Mouse (Mus musculus) small intestine, adult 2 months (tissue): ENCODE results near the gene 1700003E16Rik. TPM values are rescaled to one million over a fixed set of nuclear protein-coding genes. Genes with fewer than 3 reads are reported as not detected.

Experiments
- H3K27ac ChIP-seq: fragments of 200-500 bp; 2 replicates; pipeline ENCODE4 v1.5.1; 2012; ENCODE audit warnings: low read depth, low read length, control low read depth, inconsistent platforms; ENCODE audit not compliant: insufficient read depth
- H3K27me3 ChIP-seq: fragments of 200-500 bp; 2 replicates; pipeline ENCODE4 v1.6.1; 2012; ENCODE audit warnings: mild to moderate bottlenecking, moderate library complexity, low read length, inconsistent platforms; ENCODE audit not compliant: control insufficient read depth, insufficient read depth
- H3K36me3 ChIP-seq: fragments of 200-500 bp; 2 replicates; pipeline ENCODE4 v1.6.1; 2012; ENCODE audit warnings: mild to moderate bottlenecking, low read length, control low read depth, inconsistent platforms; ENCODE audit not compliant: control insufficient read depth, insufficient read depth
- H3K4me1 ChIP-seq: fragments of 200-500 bp; 2 replicates; pipeline ENCODE4 v1.6.1; 2012; ENCODE audit warnings: low read length, inconsistent platforms, mixed read lengths; ENCODE audit not compliant: control insufficient read depth, insufficient read depth, insufficient read length
- H3K4me3 ChIP-seq: fragments of 200-500 bp; 2 replicates; pipeline ENCODE4 v1.5.1; 2012; ENCODE audit warnings: low read depth, mild to moderate bottlenecking, control low read depth, inconsistent platforms, low read length, moderate library complexity
- CTCF ChIP-seq: fragments of 200-500 bp; IDR thresholded peaks from 2 replicates; pipeline ENCODE4 v1.5.1; 2012; ENCODE audit warnings: low read depth, mild to moderate bottlenecking, control low read depth, inconsistent platforms, low read length, moderate library complexity, mixed read lengths; ENCODE audit not compliant: insufficient replicate concordance, insufficient read length; ENCODE audit errors: extremely low read depth
- POLR2A ChIP-seq: fragments of 200-500 bp; IDR thresholded peaks from 2 replicates; pipeline ENCODE4 v1.6.1; 2012; ENCODE audit warnings: low read depth, mild to moderate bottlenecking, control low read depth, inconsistent platforms, low read length, moderate library complexity
- whole genome bisulfite sequencing: fragments of 180-500 bp; shearing (Covaris S2); methylation state at CpG from one replicate; pipeline ENCODE4 v1.1.7; 2018; 5-methylcytosine and 5-hydroxymethylcytosine counted together
- polyA plus RNA-seq: library from polyadenylated mRNA; depleted of rRNA; stranded (reverse); fragments of >200 nt; gene quantifications from 2 replicates; pipeline ENCODE4 v1.2.3, GENCODE M21; 2012

The 1700003E16Rik gene
- polyA plus RNA-seq, 1 experiment: 0.09 TPM

GRCm38 (mm10) chr6:83185895-83186861, 30.0 kb downstream of the 1700003E16Rik start:
- Histone ChIP-seq H3K4me3 (no peak overlapping the region), H3K36me3 (peaks cover 55% of the 10 kb centered on the region), H3K27me3 (no peaks in the 10 kb centered on the region), H3K27ac (no peak overlapping the region), H3K4me1 (no peaks in the 10 kb centered on the region; the same call in 1 of the 2 replicates)
- TF ChIP-seq POLR2A: no peak
- TF ChIP-seq CTCF: no peak
- 63% methylated on average over 25 of the region's 25 CpGs for WGBS

- H3K4me3 ChIP-seq: no peak overlapping the region
- H3K4me1 ChIP-seq: no peaks in the 10 kb centered on the region; the same call in 1 of the 2 replicates
- no peak for TF ChIP-seq CTCF
- no peak for TF ChIP-seq POLR2A
- WGBS: 98% methylated on average over 2 of the region's 2 CpGs
- H3K27me3 ChIP-seq: no peaks in the 10 kb centered on the region
- H3K36me3 ChIP-seq: peaks cover 59% of the 10 kb centered on the region
- H3K27ac ChIP-seq: no peak overlapping the region
Observed at GRCm38 (mm10) chr6:83186946-83187345, 30.7 kb downstream of the 1700003E16Rik start.

- H3K36me3 ChIP-seq: peaks cover 96% of the 10 kb centered on the region
- H3K27me3 ChIP-seq: no peaks in the 10 kb centered on the region
- TF ChIP-seq CTCF (no peak), POLR2A (no peak)
- no peak overlapping the region for H3K4me3 ChIP-seq
- H3K4me1 ChIP-seq: no peaks in the 10 kb centered on the region
- 88% methylated on average over 7 of the region's 7 CpGs for WGBS
- no peak overlapping the region for H3K27ac ChIP-seq
Observed at GRCm38 (mm10) chr6:83193571-83193970, 37.4 kb downstream of the 1700003E16Rik start.

- H3K36me3 ChIP-seq: peaks cover 74% of the 10 kb centered on the region
- TF ChIP-seq POLR2A: no peak
- TF ChIP-seq CTCF: no peak
- WGBS: 72% methylated on average over 15 of the region's 15 CpGs
Observed at GRCm38 (mm10) chr6:83197345-83198004, 41.3 kb downstream of the 1700003E16Rik start.

GRCm38 (mm10) chr6:83203320-83203719, 47.1 kb downstream of the 1700003E16Rik start:
- no peak overlapping the region for H3K27ac ChIP-seq
- H3K4me1 ChIP-seq: peaks cover 3% of the 10 kb centered on the region; the same call in 1 of the 2 replicates
- no peaks in the 10 kb centered on the region for H3K27me3 ChIP-seq
- H3K36me3 ChIP-seq: peaks cover 17% of the 10 kb centered on the region
- 85% methylated on average over 4 of the region's 4 CpGs for WGBS
- TF ChIP-seq POLR2A (no peak), CTCF (no peak)
- no peak overlapping the region for H3K4me3 ChIP-seq

More at GRCm38 (mm10) chr6:83197345-83198004, 41.3 kb downstream of the 1700003E16Rik start:
- Histone ChIP-seq H3K27me3 (no peaks in the 10 kb centered on the region), H3K27ac (no peak overlapping the region), H3K4me3 (no peak overlapping the region), H3K4me1 (no peaks in the 10 kb centered on the region)

- WGBS: 81% methylated on average over 3 of the region's 3 CpGs
- no peak overlapping the region for H3K27ac ChIP-seq
- no peaks in the 10 kb centered on the region for H3K36me3 ChIP-seq
- TF ChIP-seq CTCF: no peak
- no peaks in the 10 kb centered on the region for H3K27me3 ChIP-seq
- peaks cover 11% of the 10 kb centered on the region; the same call in 1 of the 2 replicates for H3K4me1 ChIP-seq
- H3K4me3 ChIP-seq: no peak overlapping the region
Observed at GRCm38 (mm10) chr6:83205851-83206250, 49.6 kb downstream of the 1700003E16Rik start.

GRCm38 (mm10) chr6:83206321-83206720, 50.1 kb downstream of the 1700003E16Rik start:
- Histone ChIP-seq H3K4me1 (peaks cover 11% of the 10 kb centered on the region; the same call in 1 of the 2 replicates), H3K4me3 (no peak overlapping the region), H3K36me3 (no peaks in the 10 kb centered on the region), H3K27ac (no peak overlapping the region), H3K27me3 (no peaks in the 10 kb centered on the region)
- TF ChIP-seq CTCF (no peak), POLR2A (no peak)
- WGBS: 69% methylated on average over 11 of the region's 11 CpGs
